Mouse (Mus musculus): ENCODE measurements at regions not wholly inside any gene's neighbourhood (a gene's known extent, or its start where the extent isn't known, plus 50 kb on each side); places are given as distances from the start of the nearest gene placed in this dataset.

- TF ChIP-seq MYC (IDR thresholded peaks at IDR 0.05; ENCODE audit: low read depth, low read length) (no peak), MAFK (IDR thresholded peaks at IDR 0.05; ENCODE audit: borderline replicate concordance, low read depth, low read length) (no peak), CTCF (IDR thresholded peaks at IDR 0.05 in 2 of 3, conservative IDR thresholded peaks at IDR 0.05 in 1 of 3; ENCODE audit: control insufficient read depth in 1 of 3, insufficient read depth in 1 of 3, low read depth in 2 of 3, low read length in 3 of 3, poor library complexity in 1 of 3, severe bottlenecking in 1 of 3) (no peak), MAX (IDR thresholded peaks at IDR 0.05; ENCODE audit: low read length) (no peak), EP300 (IDR thresholded peaks at IDR 0.05; ENCODE audit: low read depth in 1 of 2, low read length in 2 of 2) (no peak), TCF12 (IDR thresholded peaks at IDR 0.05; ENCODE audit: low read depth, low read length) (no peak), HCFC1 (IDR thresholded peaks at IDR 0.05; ENCODE audit: low read depth, low read length) (no peak), MAZ (IDR thresholded peaks at IDR 0.05; ENCODE audit: low read depth, low read length) (no peak), TAL1 (IDR thresholded peaks at IDR 0.05; ENCODE audit: low read length) (no peak), POLR2A (IDR thresholded peaks at IDR 0.05; ENCODE audit: control insufficient read depth in 1 of 2, insufficient read depth in 1 of 2, low read depth in 1 of 2, low read length in 2 of 2, poor library complexity in 1 of 2) (no peak), ZMIZ1 (IDR thresholded peaks at IDR 0.05; ENCODE audit: low read depth, low read length) (no peak), GATA1 (IDR thresholded peaks at IDR 0.05; ENCODE audit: low read depth, low read length) (no peak), RCOR1 (IDR thresholded peaks at IDR 0.05; ENCODE audit: low read depth, low read length) (no peak)
Measured at GRCm38 (mm10) chr8:35275972-35276371, 489.6 kb upstream of the Gm19410 start.
